Mouse (Mus musculus) layer of hippocampus, adult 9-11 months (tissue): Measurements from ENCODE around the gene Mrpl58.
A peak's percentile ranks its signal among the peaks of the same experiment; 100 is the strongest.

Experiments used
- DNase-seq: peaks from one replicate; pipeline ENCODE4 v3.0.0; 2022

The Mrpl58 gene

GRCm38 (mm10) chr11:115403338-115404124 lies at the start of gene Mrpl58:
Gene Mrpl58, plus strand, starts transcription at chr11:115403752.
- peak; percentile 81 for DNase-seq

GRCm38 (mm10) chr11:115354183-115354582 lies 49.4 kb upstream of the Mrpl58 start:
- no peak for DNase-seq

GRCm38 (mm10) chr11:115358468-115358867 lies 45.1 kb upstream of the Mrpl58 start:
- peak; percentile 46 for DNase-seq

GRCm38 (mm10) chr11:115359293-115359692 lies 44.3 kb upstream of the Mrpl58 start:
- DNase-seq = no peak

GRCm38 (mm10) chr11:115359726-115360125 lies 43.8 kb upstream of the Mrpl58 start:
- DNase-seq = no peak

- no peak for DNase-seq
Measured at GRCm38 (mm10) chr11:115364136-115364535, 39.4 kb upstream of the Mrpl58 start.

- peak; percentile 56 for DNase-seq
Measured at GRCm38 (mm10) chr11:115366039-115366705, 37.4 kb upstream of the Mrpl58 start.

- DNase-seq = peak; percentile 77
Measured at GRCm38 (mm10) chr11:115366706-115367394, 36.7 kb upstream of the Mrpl58 start.

- peak; percentile 90 for DNase-seq
Measured at GRCm38 (mm10) chr11:115367395-115367944, 36.1 kb upstream of the Mrpl58 start, which contains the start of gene Hid1. Gene Hid1, minus strand, starts transcription at chr11:115367756.

- DNase-seq = no peak
Measured at GRCm38 (mm10) chr11:115370368-115370767, 33.2 kb upstream of the Mrpl58 start.

GRCm38 (mm10) chr11:115371354-115371753 lies 32.2 kb upstream of the Mrpl58 start:
- DNase-seq = no peak

- DNase-seq = no peak
Measured at GRCm38 (mm10) chr11:115372015-115372414, 31.5 kb upstream of the Mrpl58 start.

GRCm38 (mm10) chr11:115372737-115373136 lies 30.8 kb upstream of the Mrpl58 start:
- no peak for DNase-seq

GRCm38 (mm10) chr11:115373805-115374694 lies 29.5 kb upstream of the Mrpl58 start:
- DNase-seq = peak; percentile 87

- DNase-seq = peak; percentile 80
Measured at GRCm38 (mm10) chr11:115374695-115375425, 28.7 kb upstream of the Mrpl58 start.

GRCm38 (mm10) chr11:115376722-115377121 lies 26.8 kb upstream of the Mrpl58 start:
- no peak for DNase-seq

GRCm38 (mm10) chr11:115377254-115377653 lies 26.3 kb upstream of the Mrpl58 start:
- no peak for DNase-seq

GRCm38 (mm10) chr11:115377854-115378253 lies 25.7 kb upstream of the Mrpl58 start:
- DNase-seq = no peak

- no peak for DNase-seq
Measured at GRCm38 (mm10) chr11:115381276-115381675, 22.3 kb upstream of the Mrpl58 start.

- peak; percentile 87 for DNase-seq
Measured at GRCm38 (mm10) chr11:115381743-115382539, 21.6 kb upstream of the Mrpl58 start, which contains the start of gene Cdr2l. Gene Cdr2l, plus strand, starts transcription at chr11:115381916.
